Mouse (Mus musculus) kidney, adult 9 months (tissue): ENCODE results near the gene Rufy4.

Experiments
- DNase-seq: peaks from one replicate; pipeline ENCODE4 v3.0.0; 2022

Rufy4 gene

DNA sequence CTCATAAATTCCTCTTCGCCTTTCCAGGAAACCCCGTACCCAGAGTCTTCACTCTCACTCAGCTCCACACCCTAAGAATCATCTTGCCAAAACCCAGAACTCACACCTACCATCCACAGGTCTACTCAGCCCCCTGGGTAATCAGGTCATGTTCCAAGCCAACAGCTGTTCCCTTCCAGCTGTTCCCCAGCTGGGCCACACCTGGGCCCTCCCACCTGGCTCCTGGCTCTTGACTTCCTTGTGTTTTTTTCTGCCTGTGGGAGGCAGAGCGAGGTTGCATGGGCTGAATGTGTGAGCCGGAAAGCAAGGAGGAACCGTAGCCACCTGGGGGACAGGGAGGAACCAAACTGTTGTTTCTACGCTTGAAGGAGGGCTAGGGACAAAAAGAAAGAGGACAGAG is 19.1 kb upstream of the Rufy4 start:
- no peak for DNase-seq

DNA sequence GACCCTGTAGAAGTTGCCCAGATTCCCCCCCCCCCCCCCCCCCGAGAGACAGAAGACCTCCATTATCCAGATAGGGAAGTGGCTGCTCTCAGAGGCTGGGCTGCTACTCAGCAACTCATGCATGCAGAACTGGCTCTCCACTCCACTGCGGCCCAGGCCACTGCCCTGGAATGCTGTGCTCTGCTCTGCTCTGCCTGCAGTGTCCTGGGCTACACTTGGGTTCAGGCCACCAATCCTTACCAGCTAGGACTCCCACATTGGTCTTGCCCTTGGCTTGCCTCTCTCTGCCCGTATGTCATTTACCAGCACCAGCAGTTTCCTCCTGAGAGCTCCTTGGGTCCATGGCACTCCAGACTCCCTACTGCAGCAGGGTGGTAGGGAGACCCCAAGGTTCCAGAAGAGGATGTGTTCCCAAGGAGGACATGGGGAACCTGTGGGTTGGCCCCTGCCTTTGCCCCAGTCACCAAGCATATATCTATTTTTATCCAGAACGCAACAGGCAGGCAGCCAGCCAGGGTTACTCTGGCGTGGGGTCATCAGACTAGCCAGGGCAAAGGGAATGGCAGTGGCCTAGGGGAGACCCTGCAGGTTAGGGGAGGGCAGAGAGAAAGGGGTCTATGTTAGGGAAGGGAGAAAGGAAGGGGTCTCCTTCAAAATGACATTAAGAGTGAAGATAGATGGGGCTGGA is 17.3 kb upstream of the Rufy4 start:
- DNase-seq, result peak; percentile 54

DNA sequence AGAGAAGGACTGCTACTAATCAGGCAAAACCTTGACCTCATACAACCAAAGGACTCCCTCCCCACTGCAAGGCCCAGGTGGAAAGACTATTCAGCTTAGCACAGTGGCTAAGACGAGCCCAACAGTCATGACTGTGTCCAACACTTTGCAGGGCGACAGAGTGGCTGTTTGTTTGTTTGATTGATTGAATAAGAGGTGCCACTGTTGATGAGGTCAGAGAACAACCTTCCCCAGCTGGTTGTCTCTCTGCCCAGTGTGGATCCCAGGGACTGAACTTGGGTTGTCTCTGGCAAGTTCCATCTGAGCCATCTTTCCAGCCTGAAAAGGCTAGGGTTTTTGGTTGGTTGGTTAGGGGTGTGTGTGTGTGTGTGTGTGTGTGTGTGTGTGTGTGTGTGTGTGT is 15.7 kb upstream of the Rufy4 start:
- no peak for DNase-seq

DNA sequence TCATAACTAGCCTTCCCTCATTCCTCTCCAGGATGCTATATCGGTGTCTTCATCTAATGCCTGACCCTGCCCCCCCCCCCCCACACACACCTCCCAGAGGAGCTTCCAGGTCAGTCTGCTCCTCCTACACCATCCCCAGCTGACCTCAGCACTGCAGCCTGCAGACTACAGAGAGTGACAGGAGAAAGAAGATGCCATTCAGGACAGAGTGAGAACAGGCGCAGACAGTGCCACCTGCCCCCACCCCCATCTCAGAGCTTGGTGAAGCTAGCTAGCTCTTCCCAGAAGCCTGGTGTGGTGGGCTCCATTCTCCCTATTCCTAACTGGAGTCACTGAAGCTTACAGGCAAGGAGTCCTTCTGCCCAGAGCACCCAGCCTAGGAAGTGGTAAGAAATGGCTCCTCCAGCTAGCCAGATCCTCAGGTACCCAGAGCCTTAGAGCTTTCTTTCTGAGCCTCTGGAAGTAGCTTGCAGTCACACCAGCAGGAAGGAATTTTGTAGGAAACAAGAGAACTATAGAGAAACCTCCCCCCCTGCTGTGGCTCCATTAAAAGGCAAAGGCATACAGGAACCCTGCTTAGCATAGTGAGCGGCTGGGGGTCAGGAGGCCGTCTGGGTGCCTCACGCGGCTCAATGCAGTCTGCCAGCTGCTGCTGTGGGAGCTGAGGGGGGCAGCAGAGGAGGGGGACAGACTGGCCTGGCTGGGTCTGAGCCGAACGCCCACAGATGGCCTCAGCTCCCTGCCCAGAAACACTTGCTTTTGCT is 14.2 kb upstream of the Rufy4 start:
- DNase-seq, result peak; percentile 50

DNA sequence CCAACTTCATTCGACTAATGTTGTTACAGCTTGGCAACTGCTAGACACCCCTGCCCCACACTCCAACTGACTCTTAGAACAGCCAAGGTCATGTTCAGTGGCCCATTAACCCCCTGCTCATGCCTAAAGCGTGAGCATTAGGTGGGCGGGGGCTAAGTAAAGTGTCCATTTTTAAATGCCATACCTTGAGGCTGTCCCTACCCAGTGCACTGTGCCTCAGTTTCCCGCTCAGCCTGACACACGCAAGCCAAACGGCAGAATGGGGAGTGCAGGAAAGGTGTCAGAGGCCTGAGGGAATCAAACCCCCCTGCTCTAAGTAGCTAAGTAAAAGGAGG is 13.7 kb upstream of the Rufy4 start:
- no peak for DNase-seq

DNA sequence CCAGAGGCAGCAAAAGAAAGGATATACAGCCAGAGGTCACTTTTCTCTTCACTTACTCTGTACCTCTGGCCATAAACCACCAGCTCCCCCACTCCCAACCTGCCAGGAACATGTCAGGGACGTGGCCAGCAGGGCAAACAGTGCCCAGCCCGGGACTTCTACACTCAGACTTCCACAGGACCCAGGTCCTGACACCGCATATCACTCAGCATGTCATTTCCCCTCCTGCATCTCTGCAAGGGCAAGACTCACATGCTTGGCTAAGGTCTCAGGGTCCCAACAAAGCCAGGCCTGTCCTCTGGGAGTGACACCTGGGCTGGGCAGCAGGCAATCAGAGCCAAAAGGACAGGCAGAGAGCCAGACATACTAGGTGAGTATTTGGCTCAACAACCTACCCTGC is 12.3 kb upstream of the Rufy4 start:
- DNase-seq, result no peak

DNA sequence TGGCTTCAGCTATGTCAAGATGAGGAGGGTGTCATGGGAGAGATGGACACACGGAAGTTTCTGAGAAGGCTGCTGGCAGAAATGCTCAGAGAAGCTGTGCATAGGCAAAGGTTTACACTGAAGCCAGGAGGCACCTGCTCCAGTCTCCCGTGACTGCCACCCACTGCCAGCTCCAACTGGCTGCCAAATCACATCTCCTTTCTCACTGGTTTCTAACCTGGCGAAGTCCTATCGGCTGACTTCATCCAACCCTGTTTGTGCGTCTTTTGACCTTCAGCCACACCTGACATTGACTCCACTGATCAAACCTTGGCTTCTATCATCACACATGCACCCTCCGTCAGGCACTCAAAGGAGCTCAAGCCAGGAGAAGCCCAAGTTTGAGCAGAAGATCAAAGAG is 7.5 kb upstream of the Rufy4 start:
- peak; percentile 49 for DNase-seq

DNA sequence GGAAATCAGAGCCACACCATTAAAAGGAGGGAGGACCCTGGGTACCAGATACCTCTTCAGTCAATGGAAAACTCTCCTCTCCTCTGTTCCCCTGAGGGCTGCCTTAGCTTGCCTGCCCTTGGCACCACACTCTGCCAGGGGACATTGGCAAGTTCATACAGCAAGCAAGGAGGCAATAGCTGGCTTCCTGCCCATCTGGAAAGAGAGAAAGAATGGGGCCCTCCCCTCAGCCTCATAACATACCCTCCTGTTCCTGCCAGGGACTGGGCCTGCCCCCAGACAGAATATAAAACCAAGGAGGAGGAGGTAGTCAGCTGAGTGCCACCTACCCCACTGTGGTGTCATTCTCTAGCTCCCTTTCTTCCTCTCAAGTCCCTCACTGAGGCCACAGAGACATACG is 6.2 kb upstream of the Rufy4 start:
- DNase-seq, result peak; percentile 50

DNA sequence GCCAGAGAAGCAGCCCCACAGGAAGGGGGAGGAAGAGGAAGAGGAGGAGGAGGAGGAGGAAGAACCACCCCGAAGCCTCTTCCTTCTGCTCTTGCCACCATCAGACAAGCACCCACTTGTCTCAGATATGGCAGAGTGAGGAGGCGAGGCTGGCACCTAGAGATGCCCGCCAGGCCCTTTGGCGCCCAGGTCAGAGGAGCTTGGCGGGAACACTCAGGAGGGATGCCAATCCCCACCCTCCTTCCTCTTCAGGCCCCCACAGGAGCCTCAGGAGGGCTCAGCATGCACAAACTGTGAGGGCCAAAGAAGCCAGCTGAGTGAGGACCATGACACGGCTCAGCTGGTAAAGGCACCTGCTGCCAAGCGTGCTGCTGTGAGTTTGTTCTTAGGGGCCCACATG is 4.2 kb upstream of the Rufy4 start:
- DNase-seq, result no peak

DNA sequence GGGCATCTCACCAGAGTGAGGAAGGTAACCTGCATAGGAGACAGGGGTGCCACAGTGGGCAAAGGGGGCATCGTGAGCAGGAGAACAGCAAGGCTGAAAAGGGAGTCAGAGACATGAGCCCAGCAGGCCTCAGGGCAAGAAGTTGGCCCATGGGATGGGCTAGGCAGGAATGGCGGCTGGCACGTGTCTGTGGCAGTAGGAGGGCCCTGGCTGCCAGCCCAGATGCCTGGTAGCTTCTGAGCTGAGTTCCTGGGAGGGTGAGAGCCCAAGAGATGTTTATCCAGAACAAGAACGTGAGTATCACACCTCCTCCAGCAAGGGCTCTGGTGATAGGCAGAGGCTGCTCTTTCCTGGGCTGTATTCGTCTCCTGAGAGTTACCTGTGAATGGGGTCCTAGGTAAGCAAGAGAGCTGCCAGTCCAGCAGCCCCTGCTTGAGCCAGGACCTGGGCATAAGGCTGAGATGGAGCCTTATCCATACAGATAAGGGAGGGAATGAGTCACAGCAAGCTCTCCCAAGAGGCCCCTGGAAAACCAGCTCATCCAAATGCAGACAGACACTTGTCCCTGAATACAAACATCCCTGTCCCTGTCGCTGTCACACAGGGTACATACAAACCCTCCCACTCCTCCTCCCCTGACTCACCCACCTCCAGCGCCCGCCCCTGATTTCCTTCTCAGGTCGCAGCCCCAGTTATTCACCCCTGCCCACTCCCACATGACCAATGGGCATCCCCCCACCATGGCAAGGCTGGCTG is 3.3 kb upstream of the Rufy4 start:
- DNase-seq, result peak; percentile 89

DNA sequence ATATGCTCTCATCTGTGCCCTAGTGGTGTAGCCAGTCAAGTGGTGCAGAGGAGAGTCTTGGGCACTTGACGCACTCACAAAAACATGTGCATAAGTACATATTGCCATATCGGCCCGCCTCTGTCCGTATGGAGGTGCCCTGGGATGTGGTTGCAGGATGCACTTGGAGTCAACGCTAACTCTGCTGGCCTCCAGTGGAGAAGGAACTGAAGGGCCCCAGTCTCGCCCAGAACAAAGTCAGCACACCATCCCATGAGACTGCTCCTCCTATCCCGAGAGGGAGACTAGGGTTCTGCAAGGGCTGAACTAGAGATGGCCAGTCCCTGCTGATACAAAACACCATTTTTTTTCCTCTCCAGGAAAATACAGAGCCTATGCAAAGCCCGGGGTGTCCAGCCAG is 2.1 kb upstream of the Rufy4 start:
- no peak for DNase-seq

DNA sequence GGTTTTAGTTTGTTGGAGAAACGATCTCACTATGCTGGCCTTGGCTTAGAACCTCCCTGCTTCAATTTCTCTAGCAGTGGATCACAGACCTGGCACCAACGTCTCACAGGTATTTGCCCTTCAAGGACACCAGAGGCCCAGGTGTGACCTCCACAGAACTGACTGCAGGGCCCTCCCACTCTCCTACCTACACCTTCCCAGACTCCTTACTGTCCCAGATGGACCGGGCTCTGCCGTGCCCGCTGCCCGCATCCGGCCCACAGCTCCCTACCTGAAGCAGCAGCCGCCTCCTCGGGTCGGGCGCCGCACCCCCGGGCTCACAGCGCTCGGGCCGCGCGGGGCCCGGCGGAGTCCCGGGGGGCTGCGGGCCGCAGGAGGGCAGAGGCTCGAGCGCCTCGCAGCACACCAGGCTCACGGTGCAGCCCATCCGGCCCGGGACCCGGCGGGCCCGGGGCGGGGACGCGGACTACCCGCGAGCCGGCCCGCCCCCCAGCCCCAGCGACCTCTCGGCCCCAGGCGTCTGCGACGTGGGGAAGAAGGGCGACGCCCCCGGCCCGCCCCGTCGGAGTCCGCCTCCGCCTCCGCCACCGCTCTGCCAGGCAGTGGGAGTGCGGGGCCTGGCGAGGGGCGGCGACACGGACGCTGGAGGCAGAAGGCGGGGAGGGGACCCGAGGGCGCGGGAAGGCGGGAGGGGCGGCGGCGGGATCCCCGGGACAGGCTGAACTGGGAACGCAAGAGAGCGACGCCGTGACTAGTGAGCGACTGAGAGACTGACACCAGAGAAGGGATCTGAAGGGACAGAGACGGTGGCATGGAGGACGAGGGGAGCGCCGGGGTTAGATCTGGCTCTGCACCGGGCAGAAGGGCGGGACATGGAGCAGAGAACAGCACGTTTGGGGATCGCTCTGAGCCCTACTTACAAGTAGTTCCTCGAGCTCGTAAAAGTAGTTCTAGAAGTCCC is 1.0 kb upstream of the Rufy4 start, which contains the start of gene Tns1:
Gene Tns1 (minus strand): TSS at position 429 of the 961 bp plus-strand sequence.
- DNase-seq, result peak; percentile 53

DNA sequence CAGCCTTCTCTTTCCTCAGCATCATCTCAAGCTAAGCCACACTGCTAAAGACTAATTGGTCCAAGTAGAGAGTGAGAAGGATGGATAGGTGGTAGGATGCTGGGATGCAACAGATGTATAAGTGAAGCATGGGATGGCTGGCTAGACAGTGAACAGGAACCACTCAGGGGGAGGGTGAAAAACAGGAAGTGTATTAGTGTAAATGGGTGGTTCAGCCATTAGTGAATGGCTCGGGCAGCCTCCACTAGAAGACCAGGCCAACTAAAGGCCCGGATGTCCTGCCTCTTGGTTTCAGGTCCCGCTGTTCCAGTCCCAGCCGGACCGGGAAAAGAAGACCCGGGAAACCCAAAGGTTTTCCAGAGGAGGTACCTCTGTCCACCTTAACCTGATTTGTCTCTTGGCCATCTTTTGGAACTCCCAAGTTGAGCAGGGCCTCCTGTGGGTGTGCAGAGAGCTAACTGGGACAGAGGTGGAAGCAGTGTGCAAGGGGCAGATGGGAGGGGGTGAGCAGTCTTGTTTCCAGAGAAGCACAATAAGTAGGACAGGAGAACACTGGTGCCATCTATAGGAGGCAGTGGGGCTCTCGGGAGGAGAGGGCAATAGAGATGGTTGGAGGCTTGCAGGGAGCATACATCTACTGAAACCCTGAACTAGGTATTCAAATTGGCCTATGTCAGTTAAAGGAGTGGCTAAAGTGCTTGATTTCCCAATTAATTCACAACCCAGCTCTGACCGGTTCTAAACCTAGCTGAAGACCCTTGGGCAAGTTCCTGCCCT is 5.7 kb downstream of the Rufy4 start:
- DNase-seq, result no peak

DNA sequence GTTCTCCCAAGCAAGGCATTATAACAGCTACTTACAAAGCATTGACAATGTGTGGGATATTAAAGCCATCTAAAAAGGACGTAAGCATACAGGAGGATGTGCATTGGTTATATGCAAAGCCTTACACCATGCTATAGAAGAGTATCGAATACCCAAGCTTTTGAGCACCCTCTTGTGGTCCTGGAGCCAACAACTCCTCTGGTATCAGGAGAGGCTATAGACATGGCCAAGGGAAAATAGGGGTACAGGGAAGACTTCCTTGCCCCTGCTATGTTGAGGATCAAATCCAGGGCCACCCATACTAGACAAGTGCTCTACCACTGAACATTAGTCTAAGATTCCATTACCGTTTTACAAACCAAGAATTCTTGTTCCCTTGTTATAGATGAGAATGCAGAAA is 6.7 kb downstream of the Rufy4 start:
- DNase-seq, result no peak

DNA sequence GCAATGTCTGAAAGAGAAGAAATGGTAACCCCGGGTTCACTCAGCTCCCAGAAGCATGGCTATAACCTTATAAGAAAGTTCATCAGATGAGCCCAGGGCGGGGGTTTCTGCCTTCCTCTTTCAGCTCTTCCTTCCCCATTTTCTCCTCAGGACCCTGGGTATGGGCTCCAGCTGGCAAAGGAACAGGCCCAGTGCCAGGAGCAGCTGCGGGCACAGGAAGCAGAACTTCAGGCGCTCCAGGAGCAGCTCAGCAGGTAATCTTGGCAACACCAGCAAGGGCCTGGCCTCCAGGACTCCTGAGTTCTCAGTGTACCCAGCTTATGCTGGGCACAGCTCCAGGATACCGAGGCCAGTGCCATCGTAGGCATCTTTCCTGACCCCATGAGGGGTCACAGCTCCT is 8.6 kb downstream of the Rufy4 start:
- no peak for DNase-seq

DNA sequence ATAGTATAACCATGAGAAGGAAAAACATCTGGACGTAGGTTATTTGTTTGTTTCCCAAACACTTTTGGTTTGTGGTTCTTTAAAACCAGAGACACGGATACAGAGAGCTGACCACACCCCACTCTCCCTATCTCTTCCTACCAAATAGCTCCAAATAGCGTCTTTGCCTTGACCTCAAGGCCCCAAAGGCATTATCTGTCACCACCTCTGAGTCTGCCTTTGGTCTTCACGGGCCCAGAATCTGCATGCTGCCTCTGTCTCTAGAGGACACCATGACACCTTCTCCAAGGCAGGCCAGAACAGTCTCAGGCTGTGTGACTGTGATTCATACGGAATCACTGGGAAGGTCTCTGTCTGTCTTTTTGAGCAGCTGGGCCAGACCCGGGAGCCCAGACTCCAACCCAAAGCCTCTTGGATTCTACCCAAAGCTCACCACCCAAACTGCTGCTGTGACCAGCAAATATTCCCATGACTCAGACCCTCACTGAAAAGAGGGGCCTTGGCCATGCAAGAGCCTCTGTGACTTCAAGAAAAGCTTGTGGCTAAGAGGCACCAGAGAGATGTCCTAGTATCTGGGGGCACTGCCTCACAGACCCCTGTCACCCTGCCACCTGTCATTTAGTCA is 10.1 kb downstream of the Rufy4 start:
- no peak for DNase-seq

DNA sequence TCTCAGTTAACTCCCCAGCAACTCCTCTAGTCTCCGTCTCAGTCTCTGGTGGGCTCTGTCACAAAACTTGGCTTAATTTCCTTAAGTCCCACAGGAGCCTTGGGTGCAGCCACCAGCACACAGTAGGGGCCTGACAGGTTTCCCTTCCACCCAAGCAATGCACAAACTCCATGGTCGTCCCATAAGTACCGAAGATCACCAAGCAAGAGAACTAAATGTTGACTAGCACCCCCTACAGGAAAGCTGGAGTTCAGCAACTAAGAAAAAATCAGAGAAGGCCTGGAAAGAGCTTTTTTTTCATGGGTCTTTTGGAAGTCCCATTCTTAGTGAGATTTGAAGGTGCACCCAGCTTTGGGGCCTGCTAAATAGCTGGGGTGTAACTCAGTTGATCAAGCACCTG is 14.1 kb downstream of the Rufy4 start:
- peak; percentile 33 for DNase-seq

DNA sequence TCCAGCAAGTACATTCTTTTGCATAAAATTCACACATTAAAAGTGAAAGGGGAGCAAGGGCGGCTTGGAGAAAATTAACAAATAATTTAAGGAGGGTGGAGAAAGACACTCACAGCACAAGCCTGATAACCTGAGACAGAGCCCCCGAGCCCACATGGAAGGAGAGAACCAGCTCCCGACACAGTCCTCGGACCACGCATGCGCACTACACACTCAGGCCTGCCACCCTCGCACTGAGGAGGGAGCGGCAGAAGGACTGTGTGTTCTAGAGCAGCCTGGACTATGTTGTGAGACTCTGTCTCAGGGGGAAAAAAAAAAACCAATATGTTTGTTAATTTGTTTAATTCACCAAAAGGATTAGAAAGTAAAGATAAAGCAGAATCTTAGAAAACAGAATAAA is 16.4 kb downstream of the Rufy4 start:
- DNase-seq, result no peak

DNA sequence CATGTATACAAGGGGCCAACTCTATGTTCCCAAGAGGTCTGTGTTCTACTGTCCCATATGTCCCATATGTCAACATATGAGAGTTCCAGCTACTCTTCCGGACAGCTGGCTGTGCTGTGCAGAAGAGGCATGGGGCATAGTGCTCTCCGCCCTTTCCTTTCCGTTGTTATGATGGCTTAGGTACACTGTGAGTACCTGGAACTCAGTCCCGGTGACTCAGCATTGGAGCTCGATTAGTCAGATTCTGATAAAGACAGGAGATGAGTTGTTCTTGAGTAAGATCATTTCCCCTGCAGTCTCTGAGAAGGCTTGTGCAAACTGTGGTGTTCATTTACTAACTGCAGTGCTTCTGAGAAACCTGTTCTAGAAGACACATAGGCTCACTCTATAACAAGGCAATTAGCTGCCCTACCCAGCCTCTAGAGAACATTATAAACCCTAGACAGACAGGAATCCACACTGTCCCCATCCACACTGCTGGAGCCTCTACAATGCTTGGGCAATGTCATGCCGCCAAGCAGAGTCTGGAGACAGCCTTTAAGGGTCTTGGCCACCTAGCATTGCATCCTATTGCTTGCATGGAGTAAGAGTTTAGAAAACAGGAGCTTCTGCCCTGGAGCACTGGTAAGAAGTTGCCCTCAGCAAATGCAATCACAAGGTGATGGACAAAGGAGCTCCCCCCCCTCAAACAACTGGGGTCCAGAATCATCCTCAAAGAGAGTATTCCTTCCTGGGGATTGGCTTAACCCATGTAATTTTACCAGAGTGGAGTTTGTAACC is 24.0 kb downstream of the Rufy4 start:
- no peak for DNase-seq

DNA sequence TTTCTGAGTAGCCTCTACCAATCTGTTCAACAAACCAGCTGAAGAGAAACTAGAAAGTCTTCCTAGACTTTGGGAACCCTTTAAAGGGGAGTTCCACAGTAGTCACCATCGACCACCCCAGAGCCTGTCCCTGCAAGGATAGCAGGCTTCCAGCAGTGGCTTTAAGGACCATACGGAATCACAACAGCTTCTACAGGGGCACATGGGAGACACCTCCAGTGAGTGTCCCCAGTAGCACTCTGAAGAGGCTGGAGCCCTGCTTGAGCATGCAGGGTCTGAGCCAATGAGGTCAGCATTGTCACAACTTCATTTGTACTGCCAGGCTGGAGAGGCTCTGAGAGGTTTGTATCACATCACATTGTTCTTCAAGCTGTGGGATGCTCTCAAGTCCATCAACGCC is 24.8 kb downstream of the Rufy4 start:
- no peak for DNase-seq

DNA sequence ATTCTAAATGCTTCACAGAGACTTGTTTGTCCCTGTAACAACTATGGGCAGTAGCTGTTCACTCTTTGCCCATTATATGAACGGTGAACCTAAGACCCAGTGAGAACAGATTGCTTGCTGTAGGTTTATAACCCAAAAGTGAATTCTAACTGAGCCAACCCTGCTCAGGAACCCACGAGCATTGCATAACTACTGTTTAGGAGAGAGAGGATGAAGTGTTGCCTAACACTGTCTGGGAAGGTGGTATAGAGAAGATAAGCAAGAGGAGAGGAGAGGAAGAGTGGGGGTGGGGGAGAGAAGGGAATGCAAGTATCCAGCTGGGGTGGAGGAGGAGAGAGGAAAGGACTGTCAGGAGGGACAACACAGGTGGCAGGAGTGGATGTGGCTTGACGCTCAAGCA is 25.8 kb downstream of the Rufy4 start:
- DNase-seq, result no peak
